Mouse (Mus musculus): ENCODE results near the gene Gm17617. TPM values are rescaled to one million over a fixed set of nuclear protein-coding genes. Genes with fewer than 3 reads are reported as not detected.

Gene Gm17617
- total RNA-seq, 2 experiments from 2014 or later, result not detected

Other genes with a start within 250 kb of the Gm17617 start
- 1 to 10 TPM in 1 of 2 experiments, under 1 TPM in 1; 0.73 to 1.1 TPM for gene Unc5a, start 184.1 kb downstream of the Gm17617 start, total RNA-seq (2021)
- under 1 TPM; 0.95 to 0.99 TPM for gene Hk3, start 112.2 kb downstream of the Gm17617 start, total RNA-seq (2021)
- gene Uimc1, start 33.2 kb downstream of the Gm17617 start, total RNA-seq (2021), result 10 to 100 TPM; 21.7 to 24.5 TPM
- gene Zfp346, start 28.2 kb downstream of the Gm17617 start, total RNA-seq (2021), result 10 to 100 TPM; 13.9 to 20.6 TPM
- gene Fgfr4, start 19.1 kb upstream of the Gm17617 start, total RNA-seq (2021), result under 1 TPM; 0.11 to 0.44 TPM
- gene Nsd1, start 76.2 kb upstream of the Gm17617 start, total RNA-seq (2021), result 10 to 100 TPM; 59.1 to 65.4 TPM
- 10 to 100 TPM; 49.8 to 52.9 TPM for gene Prelid1, start 187.0 kb upstream of the Gm17617 start, total RNA-seq (2021)
- gene Rab24, start 188.4 kb upstream of the Gm17617 start, total RNA-seq (2021), result 10 to 100 TPM; 36.6 to 37.0 TPM
- gene Mxd3, start 196.3 kb upstream of the Gm17617 start, total RNA-seq (2021), result under 1 TPM; 0.36 to 0.65 TPM
- 10 to 100 TPM; 49.1 to 49.8 TPM for gene Lman2, start 229.2 kb upstream of the Gm17617 start, total RNA-seq (2021)
- gene Rgs14, start 236.2 kb upstream of the Gm17617 start, total RNA-seq (2021), result under 1 TPM; 0.50 to 0.57 TPM